Mouse (Mus musculus): ENCODE data around the gene Taf12. TPM values are rescaled to one million over a fixed set of nuclear protein-coding genes. Genes with fewer than 3 reads are reported as not detected.

Taf12 gene
- 23.9 and 24.0 TPM in 2 replicates for polyA plus RNA-seq (2015; fragmentation: Nextera tagmentation; extraction: Ambion mirVana)

GRCm38 (mm10) chr4:132274156-132274862 is at the start of gene Taf12:
Gene Taf12 (plus strand): TSS chr4:132274375.
- under 1% methylated on average over 48 of the region's 48 CpGs for whole genome bisulfite sequencing
- TF ChIP-seq EP300 (optimal IDR thresholded peaks at IDR 0.05) (peak; percentile 38), CTCF (IDR thresholded peaks at IDR 0.05; ENCODE audit: low read depth) (no peak)
- no peaks in the 10 kb centered on the region for H3K36me3 ChIP-seq (ENCODE audit: control insufficient read depth, insufficient read depth, low read length)
- peak within 1 kb of the TSS; percentile 95 for H3K27ac ChIP-seq (replicated peaks)
- peak within 1 kb of the TSS; percentile 70 for H3K4me2 ChIP-seq (replicated peaks; ENCODE audit: low read depth)
- peak; percentile 92 for ATAC-seq (ENCODE audit: low FRiP score, low TSS enrichment)
- H3K9me3 ChIP-seq (ENCODE audit: control insufficient read depth, low read length): no peaks in the 10 kb centered on the region
- peak within 1 kb of the TSS; percentile 82 for H3K4me3 ChIP-seq (ENCODE audit: low read depth, low read length)
- H3K9ac ChIP-seq (ENCODE audit: low read length): peak within 1 kb of the TSS; percentile 90
- peak; percentile 95 for DNase-seq (ENCODE audit: low spot score)
- H3K27me3 ChIP-seq (ENCODE audit: control insufficient read depth, insufficient read depth, low read length): no peaks in the 10 kb centered on the region
- H3K4me1 ChIP-seq (replicated peaks; ENCODE audit: control insufficient read depth, insufficient read depth): 0 out of 2 replicates have a peak, but pooled peaks cover 2% of the 10 kb centered on the region

GRCm38 (mm10) chr4:132230422-132230821 is 43.8 kb upstream of the Taf12 start:
- WGBS: 89% methylated on average over 5 of the region's 5 CpGs
- H3K9me3 ChIP-seq (ENCODE audit: control insufficient read depth, low read length): no peaks in the 10 kb centered on the region
- no peak for DNase-seq (ENCODE audit: low spot score)
- no peak overlapping the region for H3K9ac ChIP-seq (ENCODE audit: low read length)
- H3K27me3 ChIP-seq (ENCODE audit: control insufficient read depth, insufficient read depth, low read length): no peaks in the 10 kb centered on the region
- TF ChIP-seq EP300 (optimal IDR thresholded peaks at IDR 0.05) (no peak), CTCF (IDR thresholded peaks at IDR 0.05; ENCODE audit: low read depth) (no peak)
- no peaks in the 10 kb centered on the region for H3K4me1 ChIP-seq (replicated peaks; ENCODE audit: control insufficient read depth, insufficient read depth)
- no peak for ATAC-seq (ENCODE audit: low FRiP score, low TSS enrichment)
- H3K27ac ChIP-seq (replicated peaks): no peak overlapping the region
- H3K36me3 ChIP-seq (ENCODE audit: control insufficient read depth, insufficient read depth, low read length): peaks cover 32% of the 10 kb centered on the region
- no peak overlapping the region for H3K4me2 ChIP-seq (replicated peaks; ENCODE audit: low read depth)
- no peak overlapping the region for H3K4me3 ChIP-seq (ENCODE audit: low read depth, low read length)

- H3K36me3 ChIP-seq (ENCODE audit: control insufficient read depth, insufficient read depth, low read length): peaks cover 33% of the 10 kb centered on the region
- no peak overlapping the region for H3K4me2 ChIP-seq (replicated peaks; ENCODE audit: low read depth)
- TF ChIP-seq CTCF (IDR thresholded peaks at IDR 0.05; ENCODE audit: low read depth): no peak
- no peak for TF ChIP-seq EP300 (optimal IDR thresholded peaks at IDR 0.05)
- H3K9ac ChIP-seq (ENCODE audit: low read length): no peak overlapping the region
- H3K4me1 ChIP-seq (replicated peaks; ENCODE audit: control insufficient read depth, insufficient read depth): no peaks in the 10 kb centered on the region
- no peak overlapping the region for H3K27ac ChIP-seq (replicated peaks)
- no peaks in the 10 kb centered on the region for H3K9me3 ChIP-seq (ENCODE audit: control insufficient read depth, low read length)
- no peak for DNase-seq (ENCODE audit: low spot score)
- WGBS: 90% methylated on average over 8 of the region's 8 CpGs
- no peak for ATAC-seq (ENCODE audit: low FRiP score, low TSS enrichment)
- no peak overlapping the region for H3K4me3 ChIP-seq (ENCODE audit: low read depth, low read length)
- H3K27me3 ChIP-seq (ENCODE audit: control insufficient read depth, insufficient read depth, low read length): no peaks in the 10 kb centered on the region
These were observed 39.5 kb upstream of the Taf12 start for GRCm38 (mm10) chr4:132234710-132235109.

- Histone ChIP-seq H3K36me3 (ENCODE audit: control insufficient read depth, insufficient read depth, low read length) (peaks cover 23% of the 10 kb centered on the region), H3K4me1 (replicated peaks; ENCODE audit: control insufficient read depth, insufficient read depth) (no peaks in the 10 kb centered on the region), H3K9ac (ENCODE audit: low read length) (no peak overlapping the region), H3K27me3 (ENCODE audit: control insufficient read depth, insufficient read depth, low read length) (no peaks in the 10 kb centered on the region), H3K4me2 (replicated peaks; ENCODE audit: low read depth) (no peak overlapping the region), H3K9me3 (ENCODE audit: control insufficient read depth, low read length) (no peaks in the 10 kb centered on the region), H3K27ac (replicated peaks) (no peak overlapping the region), H3K4me3 (ENCODE audit: low read depth, low read length) (no peak overlapping the region)
- 89% methylated on average over 4 of the region's 4 CpGs for WGBS
- ATAC-seq (ENCODE audit: low FRiP score, low TSS enrichment) (no peak), DNase-seq (ENCODE audit: low spot score) (no peak)
- TF ChIP-seq EP300 (optimal IDR thresholded peaks at IDR 0.05) (no peak), CTCF (IDR thresholded peaks at IDR 0.05; ENCODE audit: low read depth) (no peak)
These were observed 35.8 kb upstream of the Taf12 start for GRCm38 (mm10) chr4:132238356-132238755.

- Histone ChIP-seq H3K27ac (replicated peaks) (no peak overlapping the region), H3K4me2 (replicated peaks; ENCODE audit: low read depth) (no peak overlapping the region), H3K4me1 (replicated peaks; ENCODE audit: control insufficient read depth, insufficient read depth) (no peaks in the 10 kb centered on the region), H3K36me3 (ENCODE audit: control insufficient read depth, insufficient read depth, low read length) (peaks cover 17% of the 10 kb centered on the region; the same call in 1 of the 2 replicates), H3K27me3 (ENCODE audit: control insufficient read depth, insufficient read depth, low read length) (no peaks in the 10 kb centered on the region), H3K9ac (ENCODE audit: low read length) (no peak overlapping the region), H3K4me3 (ENCODE audit: low read depth, low read length) (no peak overlapping the region), H3K9me3 (ENCODE audit: control insufficient read depth, low read length) (no peaks in the 10 kb centered on the region)
- 95% methylated on average over 3 of the region's 3 CpGs for WGBS
- DNase-seq (ENCODE audit: low spot score) (no peak), ATAC-seq (ENCODE audit: low FRiP score, low TSS enrichment) (no peak)
- no peak for TF ChIP-seq CTCF (IDR thresholded peaks at IDR 0.05; ENCODE audit: low read depth)
- TF ChIP-seq EP300 (optimal IDR thresholded peaks at IDR 0.05): no peak
These were observed 33.8 kb upstream of the Taf12 start for GRCm38 (mm10) chr4:132240367-132240766.

- H3K4me3 ChIP-seq (ENCODE audit: low read depth, low read length): no peak overlapping the region
- H3K27ac ChIP-seq (replicated peaks): no peak overlapping the region
- H3K4me2 ChIP-seq (replicated peaks; ENCODE audit: low read depth): no peak overlapping the region
- no peaks in the 10 kb centered on the region for H3K27me3 ChIP-seq (ENCODE audit: control insufficient read depth, insufficient read depth, low read length)
- ATAC-seq (ENCODE audit: low FRiP score, low TSS enrichment) (no peak), DNase-seq (ENCODE audit: low spot score) (no peak)
- H3K4me1 ChIP-seq (replicated peaks; ENCODE audit: control insufficient read depth, insufficient read depth): no peaks in the 10 kb centered on the region
- TF ChIP-seq CTCF (IDR thresholded peaks at IDR 0.05; ENCODE audit: low read depth) (no peak), EP300 (optimal IDR thresholded peaks at IDR 0.05) (no peak)
- no peaks in the 10 kb centered on the region for H3K9me3 ChIP-seq (ENCODE audit: control insufficient read depth, low read length)
- peaks cover 13% of the 10 kb centered on the region; the same call in 1 of the 2 replicates for H3K36me3 ChIP-seq (ENCODE audit: control insufficient read depth, insufficient read depth, low read length)
- H3K9ac ChIP-seq (ENCODE audit: low read length): no peak overlapping the region
- 82% methylated on average over 3 of the region's 3 CpGs for WGBS
These were observed 33.0 kb upstream of the Taf12 start for GRCm38 (mm10) chr4:132241208-132241607.
